Mouse (Mus musculus) 3134 (cell line): ENCODE measurements around the gene Tmem18.

Experiments used
- DNase-seq: peaks from one replicate; pipeline ENCODE4 v3.0.0-alpha.2; 2011; ENCODE audit warnings: low spot score; ENCODE audit not compliant: insufficient read length; ENCODE audit errors: extremely low read depth

Gene Tmem18

GRCm38 (mm10) chr12:30584356-30584740, at the start of gene Tmem18:
Tmem18 (plus strand) TSS chr12:30584426.
- DNase-seq = peak; percentile 85

DNA sequence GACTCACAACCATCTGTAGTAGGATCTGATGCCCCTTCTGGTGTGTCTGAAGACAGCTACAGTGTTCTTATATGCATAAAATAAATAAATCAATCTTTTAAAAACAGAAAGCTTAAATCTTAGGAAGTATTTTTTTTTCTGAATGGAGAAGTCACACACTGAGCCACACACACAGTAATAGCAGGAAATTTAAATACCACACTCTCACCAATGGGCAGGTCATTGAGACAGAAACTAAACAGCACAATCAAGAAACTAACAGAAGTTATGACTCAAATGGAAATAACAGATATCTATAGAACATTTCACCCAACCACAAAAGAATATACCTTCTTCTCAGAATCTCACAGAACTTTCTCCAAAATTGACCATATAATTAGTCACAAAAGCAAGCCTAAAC, 26.9 kb upstream of the Tmem18 start:
- DNase-seq = no peak

DNA sequence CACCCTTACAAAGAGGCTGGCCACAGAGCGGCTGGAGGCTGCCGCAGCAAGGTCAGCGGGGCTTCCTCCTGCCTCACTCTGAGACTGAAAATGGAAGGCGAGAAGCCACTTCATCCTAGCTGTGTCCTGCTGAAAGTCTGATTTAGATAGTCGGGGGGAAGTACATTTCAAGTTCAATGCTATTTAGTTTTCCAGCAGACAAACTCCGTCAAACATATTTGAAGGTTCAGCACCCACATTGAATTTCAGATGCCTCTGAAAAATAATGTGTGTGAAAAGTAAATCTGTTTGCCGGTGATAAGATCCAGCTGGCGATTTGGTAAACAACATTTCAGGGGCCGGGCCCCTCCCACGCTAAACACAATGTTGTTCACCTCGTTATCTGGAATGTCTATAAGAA, 22.8 kb upstream of the Tmem18 start:
- no peak for DNase-seq

- no peak for DNase-seq
These were observed 12.2 kb upstream of the Tmem18 start for GRCm38 (mm10) chr12:30572075-30572474.

GRCm38 (mm10) chr12:30575952-30576351, 8.3 kb upstream of the Tmem18 start:
- DNase-seq = no peak

DNA sequence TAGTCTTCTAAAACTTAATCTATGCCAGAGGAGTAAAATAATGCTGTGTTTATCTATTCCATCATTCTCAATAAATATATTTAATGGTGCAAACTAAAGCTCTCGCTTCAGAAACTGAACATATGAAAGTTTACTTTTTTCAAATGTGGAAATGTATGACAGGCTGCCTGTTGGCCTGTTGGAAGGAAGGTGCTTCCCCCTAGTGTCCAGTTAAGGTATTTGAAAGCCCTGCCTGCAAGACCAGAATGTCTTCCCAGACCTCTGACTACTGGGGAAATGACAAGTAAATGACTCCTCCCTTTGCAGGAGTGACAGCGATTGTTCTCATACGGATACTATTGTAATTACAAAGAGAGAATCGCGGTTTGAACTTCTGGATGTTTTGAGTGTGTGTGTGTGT, 6.2 kb upstream of the Tmem18 start:
- no peak for DNase-seq

GRCm38 (mm10) chr12:30581277-30581676, 2.9 kb upstream of the Tmem18 start:
- DNase-seq = no peak

GRCm38 (mm10) chr12:30583586-30584355, 455 bp upstream of the Tmem18 start:
- DNase-seq = no peak

DNA sequence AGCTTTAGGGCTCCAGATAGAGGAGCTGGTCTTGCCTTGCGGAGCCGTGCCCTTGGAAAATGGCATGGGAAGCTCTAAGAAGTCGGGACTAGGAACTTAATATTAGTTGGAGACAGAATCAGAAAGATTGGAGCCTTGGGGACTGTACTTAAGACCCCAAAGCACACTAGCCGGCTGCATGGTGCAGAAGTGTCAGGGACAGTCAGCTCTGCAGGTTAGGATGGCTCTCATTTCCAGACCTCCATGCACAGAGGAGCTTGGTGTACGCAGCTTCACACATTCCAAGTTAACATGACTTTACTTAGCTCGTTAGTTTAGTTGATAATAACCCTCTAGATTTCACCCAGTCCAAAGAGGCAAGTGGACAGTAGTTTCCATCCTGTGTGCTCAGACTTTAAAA, 637 bp downstream of the Tmem18 start:
- DNase-seq = no peak

DNA sequence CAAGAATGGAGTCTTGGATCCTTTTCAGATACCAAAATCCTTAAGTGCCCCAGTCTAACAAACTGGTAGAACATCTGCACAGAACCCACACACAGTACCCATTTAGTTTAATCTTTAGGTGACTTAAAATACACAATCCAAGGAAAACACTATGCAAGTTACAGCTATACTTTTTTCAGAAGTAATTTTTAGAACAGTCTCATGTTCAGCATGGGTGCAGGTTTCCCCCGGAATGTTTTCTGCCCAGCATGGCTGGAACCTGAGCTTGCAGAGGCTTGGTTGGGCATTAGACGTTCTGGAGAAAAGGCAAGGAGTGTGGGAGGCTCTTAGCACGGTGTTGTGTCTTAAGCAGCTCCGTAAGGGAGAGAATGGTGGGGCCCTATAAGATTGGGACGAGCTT, 7.6 kb downstream of the Tmem18 start:
- DNase-seq = no peak

DNA sequence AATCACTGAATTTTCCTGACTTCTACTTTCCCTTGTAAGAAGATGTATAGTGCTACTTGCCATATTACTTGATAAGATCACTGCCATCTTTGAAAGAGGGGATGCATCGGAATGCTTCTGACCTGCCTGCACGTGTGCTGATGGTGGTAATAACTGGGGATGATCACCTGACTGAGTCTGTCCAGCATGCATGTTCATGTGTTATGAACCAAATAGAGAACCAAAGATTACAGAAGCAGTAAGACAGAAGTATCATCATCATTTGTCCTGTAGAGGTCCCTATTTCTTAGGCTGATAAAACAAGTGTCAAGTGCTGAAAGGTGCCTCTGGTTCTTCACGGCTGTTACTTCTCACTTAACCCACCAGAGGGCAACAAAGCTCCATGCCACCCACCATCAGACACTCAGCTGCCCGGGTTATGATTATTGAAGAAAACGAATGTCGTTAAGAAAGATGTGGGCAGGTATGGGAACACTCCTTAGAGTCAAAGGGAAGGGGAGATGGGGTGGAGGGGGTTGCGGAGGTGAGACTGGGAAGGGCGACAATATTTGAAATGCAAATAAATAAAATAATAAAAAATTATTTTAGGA, 12.7 kb downstream of the Tmem18 start:
- no peak for DNase-seq

DNA sequence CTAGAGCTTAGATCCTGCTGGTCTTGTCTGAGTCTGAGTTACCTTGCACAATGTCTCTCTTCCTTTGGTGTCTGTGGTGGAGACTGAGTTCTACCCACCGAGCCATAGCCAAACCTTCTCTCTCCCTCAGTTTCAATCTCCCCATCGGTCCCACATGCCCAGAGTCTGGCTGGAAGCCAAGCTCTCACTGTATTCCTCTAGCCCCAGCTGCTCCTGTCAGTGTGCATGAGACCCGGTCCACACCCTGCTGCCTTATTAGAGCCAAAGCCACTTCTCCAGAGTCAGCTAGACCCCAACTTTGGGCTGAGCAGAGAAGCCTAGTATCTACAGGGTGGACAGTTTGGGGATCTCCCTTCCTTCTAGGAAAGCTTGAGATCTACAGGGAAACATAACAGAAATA, 14.7 kb downstream of the Tmem18 start:
- DNase-seq = no peak

DNA sequence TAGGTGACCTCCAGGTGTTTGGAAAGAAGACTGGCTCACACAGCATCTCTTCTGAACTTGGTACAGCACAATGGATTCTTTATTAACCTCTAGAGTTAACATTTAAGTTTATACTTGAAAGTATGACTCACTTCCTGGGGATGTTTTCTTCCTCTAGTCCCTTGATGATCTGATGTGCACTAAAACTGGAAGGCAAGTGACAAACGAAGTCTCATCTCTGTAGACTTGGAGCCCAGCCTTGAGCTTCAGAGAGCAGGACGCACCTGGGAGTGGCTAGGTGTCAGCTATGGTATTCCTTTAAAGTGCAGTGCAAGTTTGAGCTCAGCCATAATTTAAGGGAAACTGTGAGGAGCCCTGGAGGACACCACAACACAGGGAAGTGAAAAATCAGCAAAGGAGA, 15.2 kb downstream of the Tmem18 start:
- DNase-seq = no peak

- DNase-seq = no peak
These were observed 15.8 kb downstream of the Tmem18 start for GRCm38 (mm10) chr12:30599997-30600396.

DNA sequence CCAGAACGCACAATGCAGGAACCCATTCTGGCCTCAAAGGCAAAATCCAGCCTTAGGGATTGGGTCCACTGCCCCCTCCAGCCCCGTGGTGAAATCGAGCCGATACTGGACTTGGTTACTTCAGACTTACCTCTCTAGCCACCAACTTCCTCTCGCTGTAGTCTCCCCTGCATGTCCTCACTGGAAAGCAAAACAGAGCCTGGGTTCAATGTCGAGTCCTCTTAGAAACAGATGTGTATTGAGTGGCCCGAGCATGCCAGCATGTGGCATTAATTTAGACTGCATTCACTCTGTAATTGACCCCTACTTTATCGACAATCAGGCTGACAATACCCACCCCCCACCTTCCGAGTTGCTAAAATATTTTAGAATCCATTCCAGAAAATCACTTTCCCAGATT, 19.8 kb downstream of the Tmem18 start:
- DNase-seq = no peak

DNA sequence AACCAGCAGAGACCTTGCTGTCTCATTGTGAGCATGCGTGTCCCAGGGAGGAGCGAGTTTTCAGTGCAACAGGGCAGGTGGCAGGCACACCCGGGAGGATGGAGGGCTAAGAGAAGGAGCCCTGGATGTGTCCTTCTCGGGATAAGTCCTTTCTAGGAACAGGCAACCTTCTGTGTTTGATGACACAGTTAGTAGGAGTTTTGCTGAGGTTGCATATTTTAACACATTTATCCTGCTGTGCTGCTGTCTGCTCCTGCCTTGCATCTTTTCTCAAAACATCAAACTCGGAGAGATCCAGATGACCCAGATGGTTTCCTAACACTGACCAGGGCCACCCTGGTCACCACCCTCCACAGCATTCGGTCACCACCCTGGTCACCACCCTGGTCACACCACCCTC, 20.6 kb downstream of the Tmem18 start:
- DNase-seq = no peak

GRCm38 (mm10) chr12:30605941-30606340, 21.7 kb downstream of the Tmem18 start:
- no peak for DNase-seq

- no peak for DNase-seq
These were observed 22.5 kb downstream of the Tmem18 start for GRCm38 (mm10) chr12:30606743-30607142.

GRCm38 (mm10) chr12:30618425-30618824, 34.2 kb downstream of the Tmem18 start:
- DNase-seq = no peak

GRCm38 (mm10) chr12:30628466-30628865, 44.2 kb downstream of the Tmem18 start:
- DNase-seq = no peak

DNA sequence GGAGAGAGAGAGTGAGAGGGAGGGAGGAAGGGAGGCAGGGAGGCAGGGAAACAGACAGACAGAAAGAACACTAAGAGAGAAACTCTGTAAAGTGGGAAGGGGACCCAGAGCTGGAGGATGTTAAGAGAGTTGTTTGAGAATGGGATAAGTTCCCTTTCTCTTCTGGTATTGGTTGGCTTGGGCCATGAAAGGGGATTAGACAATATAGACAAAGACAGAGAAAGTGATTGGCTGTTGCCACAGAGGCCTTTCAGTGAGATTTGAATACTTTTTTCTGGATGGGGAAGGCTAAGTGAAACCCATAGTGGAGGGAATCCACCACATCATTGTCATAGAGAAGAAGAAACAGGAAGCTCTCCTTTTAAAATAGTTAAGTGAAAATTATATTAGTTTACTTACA, 50.3 kb downstream of the Tmem18 start:
- DNase-seq = no peak
